Mouse (Mus musculus): ENCODE measurements around the gene Cep170b. TPM values are rescaled to one million over a fixed set of nuclear protein-coding genes. Genes with fewer than 3 reads are reported as not detected.

The Cep170b gene
- total RNA-seq, 2 experiments from 2014 or later = 10.2 to 11.4 TPM

- DNase-seq (ENCODE audit: low spot score in 2 of 2) = no peak
Observed at GRCm38 (mm10) chr12:112735896-112736635, 15.8 kb downstream of the Cep170b start.

- no peak for DNase-seq (ENCODE audit: low spot score in 2 of 2)
Observed at GRCm38 (mm10) chr12:112736636-112736925, 16.3 kb downstream of the Cep170b start.

GRCm38 (mm10) chr12:112737081-112737480, 16.8 kb downstream of the Cep170b start:
- no peak for DNase-seq (ENCODE audit: low spot score in 2 of 2)

- peak in 1 of 2 experiments; percentile 57 for DNase-seq (ENCODE audit: low spot score in 2 of 2)
Observed at GRCm38 (mm10) chr12:112737761-112738160, 17.5 kb downstream of the Cep170b start.

GRCm38 (mm10) chr12:112738281-112739022, 18.2 kb downstream of the Cep170b start:
- no peak for DNase-seq (ENCODE audit: low spot score in 2 of 2)

GRCm38 (mm10) chr12:112739023-112739568, 18.8 kb downstream of the Cep170b start:
- no peak for DNase-seq (ENCODE audit: low spot score in 2 of 2)

GRCm38 (mm10) chr12:112742768-112743167, 22.5 kb downstream of the Cep170b start:
- no peak for DNase-seq (ENCODE audit: low spot score in 2 of 2)

- peak; percentile 59 to 84 for DNase-seq (ENCODE audit: low spot score in 2 of 2)
Observed at GRCm38 (mm10) chr12:112743168-112743975, 23.1 kb downstream of the Cep170b start.

GRCm38 (mm10) chr12:112744211-112744610, 24.0 kb downstream of the Cep170b start:
- no peak for DNase-seq (ENCODE audit: low spot score in 2 of 2)

GRCm38 (mm10) chr12:112744891-112745580, 24.8 kb downstream of the Cep170b start:
- DNase-seq (ENCODE audit: low spot score in 2 of 2) = no peak

GRCm38 (mm10) chr12:112745716-112746115, 25.5 kb downstream of the Cep170b start:
- no peak for DNase-seq (ENCODE audit: low spot score in 2 of 2)

- no peak for DNase-seq (ENCODE audit: low spot score in 2 of 2)
Observed at GRCm38 (mm10) chr12:112746461-112746807, 26.2 kb downstream of the Cep170b start.

GRCm38 (mm10) chr12:112746808-112747605, 26.8 kb downstream of the Cep170b start:
- DNase-seq (ENCODE audit: low spot score in 2 of 2) = no peak

GRCm38 (mm10) chr12:112747606-112747970, 27.3 kb downstream of the Cep170b start:
- DNase-seq (ENCODE audit: low spot score in 2 of 2) = no peak

- DNase-seq (ENCODE audit: low spot score in 2 of 2) = no peak
Observed at GRCm38 (mm10) chr12:112750976-112751375, 30.7 kb downstream of the Cep170b start.

- DNase-seq (ENCODE audit: low spot score in 2 of 2) = no peak
Observed at GRCm38 (mm10) chr12:112752399-112752798, 32.1 kb downstream of the Cep170b start.

GRCm38 (mm10) chr12:112755900-112756299, 35.6 kb downstream of the Cep170b start:
- peak in 1 of 2 experiments; percentile 11 for DNase-seq (ENCODE audit: low spot score in 2 of 2)

GRCm38 (mm10) chr12:112757896-112758295, 37.6 kb downstream of the Cep170b start:
- no peak for DNase-seq (ENCODE audit: low spot score in 2 of 2)

GRCm38 (mm10) chr12:112759471-112759870, 39.2 kb downstream of the Cep170b start:
- peak in 1 of 2 experiments; percentile 2 for DNase-seq (ENCODE audit: low spot score in 2 of 2)

All from gastrocnemius, postnatal 4 days (tissue).